Mouse (Mus musculus): ENCODE measurements at regions not wholly inside any gene's neighbourhood (a gene's known extent, or its start where the extent isn't known, plus 50 kb on each side); places are given as distances from the start of the nearest gene placed in this dataset.

- no peak for TF ChIP-seq CTCF (conservative IDR thresholded peaks at IDR 0.05; ENCODE audit: low read length)
- no peak for TF ChIP-seq NANOG (IDR thresholded peaks at IDR 0.05; ENCODE audit: borderline replicate concordance, low read length)
- TF ChIP-seq POU5F1 (IDR thresholded peaks at IDR 0.05; ENCODE audit: borderline replicate concordance, low read length), result no peak
Measured at GRCm38 (mm10) chr9:13083669-13084068, 162.0 kb downstream of the Jrkl start.

All from E14TG2a.4 (cell line).